Mouse (Mus musculus): Measurements from ENCODE around the gene Ntn5. TPM values are rescaled to one million over a fixed set of nuclear protein-coding genes. Genes with fewer than 3 reads are reported as not detected.
"Not testable (repeated sequence)": the region's sequence is repeated elsewhere in the genome, so short reads cannot be mapped to it uniquely, and the experiment has no call there.

Ntn5 gene
- total RNA-seq, 2 experiments from 2014 or later = not detected

DNA sequence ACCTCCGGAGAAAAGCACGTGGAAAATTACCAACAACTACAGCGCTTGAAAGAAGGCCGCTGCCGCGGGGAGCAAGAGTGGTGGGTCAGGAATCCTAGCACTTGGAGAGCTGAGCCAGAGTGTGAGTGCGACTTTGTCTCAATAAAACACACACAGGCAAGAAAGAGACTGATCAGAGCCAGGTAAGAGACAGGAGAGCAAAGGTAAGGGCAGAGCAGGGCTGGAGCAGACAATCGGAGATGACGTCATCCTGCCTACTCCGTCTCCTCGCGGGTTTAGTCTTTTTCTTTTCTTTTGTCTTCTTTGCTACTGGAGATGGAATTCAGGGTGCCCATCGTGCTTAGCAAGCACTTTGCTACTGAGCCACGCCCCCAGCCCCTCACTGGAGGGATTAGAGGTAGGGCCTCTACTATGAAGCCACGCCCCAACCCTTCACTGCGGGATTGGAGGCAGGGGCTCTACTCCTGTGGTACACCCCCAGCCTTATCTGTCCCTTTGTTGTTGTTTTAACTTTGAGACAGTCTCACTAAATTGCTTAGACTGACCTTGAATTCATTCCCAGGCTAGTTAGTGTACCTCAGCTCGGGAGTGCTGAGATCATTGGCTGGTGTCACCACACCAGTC lies 29.3 kb upstream of the Ntn5 start:
- DNase-seq = no peak

GRCm38 (mm10) chr7:45660746-45661478 lies 22.9 kb upstream of the Ntn5 start:
- DNase-seq = no peak

DNA sequence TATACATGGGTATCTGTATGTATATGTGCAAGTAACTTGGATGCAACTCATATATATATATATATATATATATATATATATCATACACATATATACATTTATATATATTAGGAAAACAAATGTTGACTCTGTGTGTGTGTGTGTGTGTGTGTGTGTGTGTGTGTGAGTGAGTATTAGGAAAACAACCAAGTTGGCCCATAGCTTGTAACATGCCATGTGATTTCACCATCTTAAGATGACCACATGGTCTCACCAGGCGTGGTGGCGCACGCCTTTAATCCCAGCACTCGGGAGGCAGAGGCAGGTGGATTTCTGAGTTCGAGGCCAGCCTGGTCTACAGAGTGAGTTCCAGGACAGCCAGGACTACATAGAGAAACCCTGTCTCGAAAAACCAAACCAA lies 22.1 kb upstream of the Ntn5 start:
- not testable (repeated sequence) for DNase-seq

- DNase-seq = no peak
Observed at GRCm38 (mm10) chr7:45665303-45666138, 18.3 kb upstream of the Ntn5 start.

- DNase-seq = no peak
Observed at GRCm38 (mm10) chr7:45666161-45666560, 17.7 kb upstream of the Ntn5 start, which contains the start of gene Fut2. TSS of gene Fut2 (minus strand) at chr7:45666394.

- no peak for DNase-seq
Observed at GRCm38 (mm10) chr7:45667761-45668160, 16.1 kb upstream of the Ntn5 start.

DNA sequence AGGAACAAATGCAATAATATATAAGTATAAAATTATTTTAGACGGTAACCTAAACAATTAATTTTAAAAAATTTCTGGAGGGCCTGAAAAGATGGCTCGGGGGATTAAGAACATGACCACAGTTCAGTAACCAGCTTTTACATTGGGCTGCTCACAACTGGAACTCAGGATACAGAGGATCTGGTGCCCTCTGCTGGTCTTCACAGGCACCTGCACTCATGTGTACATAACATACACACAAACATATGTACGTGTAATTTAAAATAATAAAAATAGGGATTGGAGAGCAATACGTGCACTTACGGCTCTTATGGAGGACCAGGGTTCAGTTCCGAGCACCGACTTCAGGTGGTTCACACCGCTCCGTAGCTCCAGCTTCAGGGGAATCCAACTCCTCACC lies 14.9 kb upstream of the Ntn5 start:
- DNase-seq = no peak

- no peak for DNase-seq
Observed at GRCm38 (mm10) chr7:45677627-45678295, 6.1 kb upstream of the Ntn5 start.

GRCm38 (mm10) chr7:45678513-45678912 lies 5.3 kb upstream of the Ntn5 start:
- DNase-seq = no peak

GRCm38 (mm10) chr7:45679966-45680621 lies 3.7 kb upstream of the Ntn5 start:
- DNase-seq = peak; percentile 71 to 86

DNA sequence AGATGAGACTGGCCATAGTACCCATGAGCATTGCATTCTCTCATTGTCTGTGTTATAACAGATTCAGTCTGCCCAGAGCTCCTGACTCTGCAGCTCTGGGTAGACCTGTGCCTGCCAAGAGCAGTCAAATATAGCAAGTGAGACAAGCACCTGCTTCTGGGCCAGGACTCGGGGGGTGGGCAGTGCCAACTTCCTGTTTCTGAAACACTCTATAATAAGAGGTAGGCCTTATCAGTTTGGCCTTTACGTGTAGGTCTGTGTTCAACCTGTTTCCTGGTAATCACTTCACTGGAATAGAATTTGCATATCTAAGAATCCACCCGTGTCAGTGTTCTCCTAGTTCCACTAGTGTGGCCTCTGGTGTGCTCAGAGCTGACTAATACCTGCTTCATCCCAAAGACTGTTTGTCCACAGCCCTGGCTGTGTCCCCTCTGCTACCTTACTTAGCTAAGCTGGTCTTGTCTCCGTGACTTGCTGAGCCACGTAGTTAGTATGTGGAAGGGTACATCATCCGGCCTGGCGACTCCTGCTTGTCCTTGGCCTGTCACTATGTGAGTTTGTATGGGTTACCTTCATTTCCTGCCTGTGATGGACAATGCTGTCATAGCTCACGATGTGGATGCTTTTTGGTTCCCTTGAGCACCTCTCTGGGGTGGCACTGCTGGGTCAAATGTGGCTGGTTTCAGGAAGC lies 2.6 kb upstream of the Ntn5 start:
- DNase-seq = peak; percentile 74 to 84

- peak; percentile 88 to 90 for DNase-seq
Observed at GRCm38 (mm10) chr7:45682144-45683126, 1.4 kb upstream of the Ntn5 start.

GRCm38 (mm10) chr7:45685811-45686210 lies 2.0 kb downstream of the Ntn5 start:
- no peak for DNase-seq

GRCm38 (mm10) chr7:45686841-45687240 lies 3.0 kb downstream of the Ntn5 start:
- no peak for DNase-seq

DNA sequence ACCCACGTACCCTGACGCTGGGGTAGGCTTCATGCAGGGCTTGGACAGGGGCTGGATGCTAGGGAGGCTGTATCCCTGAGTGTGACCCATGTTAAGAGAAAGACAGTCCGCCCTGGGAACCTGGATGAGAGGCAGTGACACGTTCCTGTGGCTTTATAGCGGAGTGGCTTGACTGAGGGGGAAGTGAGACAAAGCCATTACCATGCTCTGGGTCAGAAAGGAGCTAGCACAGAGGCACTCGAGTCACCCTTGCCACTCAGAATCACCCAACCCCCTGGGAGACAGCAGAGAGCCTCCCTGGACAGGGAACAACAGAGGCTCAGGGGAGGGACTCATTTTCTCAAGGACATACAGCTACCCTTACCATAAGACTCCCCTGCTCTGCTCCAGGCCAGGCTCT lies 5.3 kb downstream of the Ntn5 start:
- no peak for DNase-seq

DNA sequence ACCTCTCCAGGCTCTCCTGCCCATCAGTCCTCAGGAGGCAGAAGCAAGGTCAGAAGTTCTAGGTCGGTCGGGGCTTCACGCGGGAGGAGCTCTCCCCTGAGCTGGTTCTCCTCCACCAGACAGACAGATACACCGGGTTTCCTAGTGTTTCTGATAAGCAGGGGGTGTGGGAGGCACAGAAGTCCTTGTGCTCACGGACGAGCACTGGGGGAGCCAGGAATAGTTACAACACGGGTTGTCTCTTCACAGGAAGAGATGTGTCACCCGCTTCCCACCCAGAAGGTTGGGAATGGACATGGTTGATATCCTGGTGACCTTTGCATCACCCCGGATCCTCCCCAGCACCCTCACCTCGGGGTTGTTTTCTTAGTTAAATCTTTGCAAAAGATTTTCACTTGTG lies 6.0 kb downstream of the Ntn5 start:
- no peak for DNase-seq

- no peak for DNase-seq
Observed at GRCm38 (mm10) chr7:45692364-45692763, 8.5 kb downstream of the Ntn5 start.

DNA sequence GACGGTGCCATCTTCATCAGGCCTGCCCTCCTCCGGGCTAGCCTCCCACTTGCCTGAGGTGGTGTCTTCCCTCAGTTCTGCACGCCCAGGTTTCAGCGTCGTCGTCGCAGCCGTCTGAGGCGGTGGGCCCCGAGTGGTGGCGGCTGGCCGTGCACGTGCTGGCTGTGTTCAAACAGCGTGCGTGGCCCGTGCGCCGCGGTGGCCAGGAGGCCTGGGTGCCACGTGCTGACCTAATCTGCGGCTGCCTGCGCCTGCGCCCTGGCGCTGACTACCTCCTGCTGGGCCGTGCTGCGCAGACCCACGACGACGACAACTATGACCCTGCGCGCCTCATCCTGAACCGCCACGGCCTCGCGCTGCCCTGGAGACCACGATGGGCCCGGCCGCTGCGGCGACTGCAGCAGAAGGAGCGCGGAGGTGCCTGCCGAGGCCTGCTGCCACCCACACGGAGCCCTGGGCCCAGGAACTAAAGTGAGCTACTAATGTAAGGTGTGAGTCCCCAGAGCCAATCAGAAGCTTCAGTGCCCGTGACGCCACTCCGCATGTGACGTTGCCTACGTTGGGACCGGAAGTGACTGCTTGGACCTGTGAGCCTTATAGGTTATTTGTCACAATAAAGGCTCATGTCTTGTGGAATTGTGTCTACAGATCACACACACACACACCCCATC lies 10.2 kb downstream of the Ntn5 start, which contains the start of gene Sec1:
TSS of gene Sec1 (minus strand) at position 482 of the 671 bp plus-strand sequence.
- DNase-seq = no peak

DNA sequence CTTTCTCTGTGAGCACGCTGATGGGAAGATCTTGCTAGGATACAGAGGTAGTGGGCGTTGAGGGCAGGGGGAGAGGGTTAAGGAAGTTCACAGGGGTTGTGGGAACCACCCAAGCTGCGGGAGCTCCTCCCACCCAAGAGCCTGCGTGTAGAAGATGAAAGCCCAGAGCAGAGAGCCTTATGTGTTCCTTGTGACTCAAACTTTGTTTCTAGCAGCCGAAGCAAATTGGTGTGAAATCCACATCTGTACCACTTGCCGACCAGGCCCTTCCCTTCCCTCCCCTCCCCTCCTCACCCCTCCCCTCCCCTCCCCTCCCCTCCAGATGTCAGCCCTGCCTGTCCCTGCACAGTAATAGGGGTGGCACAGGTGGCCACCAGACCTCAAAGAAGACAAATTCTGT lies 11.3 kb downstream of the Ntn5 start:
- DNase-seq = no peak
